Mouse (Mus musculus): ENCODE measurements around the gene Pnpla5.

The Pnpla5 gene

DNA sequence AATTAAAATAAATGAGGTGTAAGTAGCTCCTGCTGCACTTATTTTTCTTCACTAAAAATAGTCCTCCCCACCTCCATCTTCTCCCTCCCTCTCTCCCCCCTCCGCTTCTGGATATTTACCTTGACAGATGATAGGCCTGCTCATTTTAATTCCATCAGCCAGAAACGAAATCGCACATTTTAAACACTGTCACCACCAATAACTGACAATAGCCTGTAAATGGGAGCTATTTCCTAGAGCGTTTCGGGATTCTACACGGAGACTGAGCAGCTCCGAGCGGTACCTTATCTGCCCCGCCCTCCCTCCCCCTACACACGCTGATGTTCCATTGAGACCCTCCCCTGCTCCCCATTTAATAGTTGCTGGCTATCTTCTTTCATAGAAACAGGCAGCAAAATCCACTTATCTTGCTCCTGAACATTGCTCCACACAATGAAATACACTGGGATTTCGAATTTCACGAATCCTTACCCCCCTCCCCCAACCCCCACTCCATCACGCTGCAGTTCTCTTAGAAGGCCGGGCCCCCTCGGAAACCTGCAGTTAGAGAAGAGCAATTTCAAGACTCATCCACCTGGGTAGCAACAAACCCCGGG, 53.4 kb downstream of the Pnpla5 start:
- DNase-seq (ENCODE audit: low spot score in 2 of 2): no peak

DNA sequence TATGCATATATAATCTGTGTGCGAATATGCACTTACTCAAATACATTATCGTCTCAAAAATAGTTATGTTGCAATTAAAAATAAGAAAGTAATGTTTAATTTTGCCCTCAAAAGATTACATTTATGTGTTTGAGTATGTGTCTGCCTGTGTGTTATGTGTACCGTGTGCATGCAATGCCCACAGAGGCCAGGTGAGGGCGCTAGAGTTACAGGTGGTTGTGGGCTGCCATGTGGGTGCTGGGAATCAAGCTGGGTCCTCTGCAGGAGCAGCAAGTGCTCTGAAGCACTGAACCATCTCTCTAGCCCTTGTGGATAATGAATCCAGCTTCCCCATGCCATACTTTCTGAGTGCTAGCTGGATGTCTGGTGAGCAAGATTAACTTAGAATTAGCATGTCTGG, 57.3 kb downstream of the Pnpla5 start:
- DNase-seq (ENCODE audit: low spot score in 2 of 2): no peak

DNA sequence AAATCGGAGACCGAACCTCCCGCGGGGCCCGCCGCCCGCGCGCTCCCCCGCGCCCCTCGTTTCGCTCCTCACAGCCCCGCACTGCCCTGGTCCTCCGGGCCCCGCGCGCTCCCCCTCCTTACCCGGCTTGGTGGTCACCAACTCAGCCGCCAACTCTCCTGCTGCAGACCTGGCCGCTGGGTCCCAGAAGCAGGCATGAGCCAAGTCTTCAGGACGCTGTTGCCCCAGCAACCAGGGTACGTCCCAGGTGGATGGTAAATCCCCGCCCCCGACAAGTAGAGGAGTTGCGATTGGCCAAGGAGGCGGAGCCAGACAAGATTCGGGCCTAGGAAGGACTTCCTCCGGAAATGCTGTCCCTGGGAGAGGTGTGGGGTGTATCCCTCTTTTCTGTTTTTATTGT, 57.8 kb downstream of the Pnpla5 start, which contains the start of gene Efcab6:
Gene Efcab6 (minus strand): TSS at position 240 of the 400 bp plus-strand sequence.
- peak in 1 of 2 experiments; percentile 75 for DNase-seq (ENCODE audit: low spot score in 2 of 2)
